Mouse (Mus musculus) gastrocnemius, adult 8-10 months (tissue): ENCODE data around the gene Kif27. TPM values are rescaled to one million over a fixed set of nuclear protein-coding genes. Genes with fewer than 3 reads are reported as not detected.

Source experiments
- DNase-seq, 2 experiments: peaks; one replicate each; pipeline ENCODE4 v3.0.0; 2022; ENCODE audit warnings: low spot score in 2 of 2
- microRNA-seq: library from miRNA; unstranded; fragments of <30 nt; microRNA quantifications from one replicate; pipeline ENCODE4 v1.2.0, GENCODE M21; 2022
- total RNA-seq, 4 experiments: library from RNA; stranded (reverse); gene quantifications; 2 replicates each; pipeline ENCODE4 v1.2.4; 2022

The Kif27 gene
- total RNA-seq, 4 experiments from 2014 or later: 0.05 to 0.15 TPM; not detected in 2

GRCm38 (mm10) chr13:58280528-58280927 is 78.4 kb downstream of the Kif27 start:
- no peak for DNase-seq

GRCm38 (mm10) chr13:58276256-58276655 is 82.7 kb downstream of the Kif27 start:
- DNase-seq: no peak

GRCm38 (mm10) chr13:58275599-58275998 is 83.3 kb downstream of the Kif27 start, which contains the start of gene Gkap1:
Gene Gkap1 (minus strand): TSS chr13:58275699.
- no peak for DNase-seq

- DNase-seq: no peak
These were observed 83.8 kb downstream of the Kif27 start for GRCm38 (mm10) chr13:58275076-58275475.

- peak; percentile 19 to 35 for DNase-seq
These were observed 84.5 kb downstream of the Kif27 start for GRCm38 (mm10) chr13:58274259-58274991.

GRCm38 (mm10) chr13:58273411-58274258 is 85.3 kb downstream of the Kif27 start:
- DNase-seq: no peak

GRCm38 (mm10) chr13:58266864-58267263 is 92.1 kb downstream of the Kif27 start:
- DNase-seq: no peak

GRCm38 (mm10) chr13:58263546-58263945 is 95.4 kb downstream of the Kif27 start:
- no peak for DNase-seq

- DNase-seq: no peak
These were observed 97.2 kb downstream of the Kif27 start for GRCm38 (mm10) chr13:58261674-58262073.

GRCm38 (mm10) chr13:58253268-58253667 is 105.7 kb downstream of the Kif27 start:
- no peak for DNase-seq

- no peak for DNase-seq
These were observed 110.0 kb downstream of the Kif27 start for GRCm38 (mm10) chr13:58248957-58249356.

Small RNAs within 50 kb of the gene (microRNA-seq; reads per million reads assigned to microRNA genes)
- gene Mir6369: not detected
- 79.8 reads per million, percentile 47 among the genes with 10 or more reads in this experiment for gene Mir7-1

Other genes with a start within 250 kb of the Kif27 start
- gene Klhl3, start 245.5 kb downstream of the Kif27 start, total RNA-seq: under 1 TPM; 0.22 to 0.46 (median 0.31) TPM
- 10 to 100 TPM; 27.2 to 39.3 (median 33.8) TPM for gene Hnrnpa0, start 230.6 kb downstream of the Kif27 start, total RNA-seq
- gene Idnk, start 201.5 kb downstream of the Kif27 start, total RNA-seq: 1 to 10 TPM; 7.7 to 9.3 (median 8.3) TPM
- 10 to 100 TPM; 46.2 to 51.9 (median 49.8) TPM for gene Ubqln1, start 143.5 kb downstream of the Kif27 start, total RNA-seq
- 10 to 100 TPM; 25.3 to 30.9 (median 27.2) TPM for gene Gkap1, start 83.4 kb downstream of the Kif27 start, total RNA-seq
- 1 to 10 TPM; 6.3 to 7.7 (median 7.3) TPM for gene 2210016F16Rik, start 26.1 kb upstream of the Kif27 start, total RNA-seq
- gene Rmi1, start 43.1 kb upstream of the Kif27 start, total RNA-seq: 1 to 10 TPM; 5.7 to 7.8 (median 6.4) TPM
- 100 to 1,000 TPM; 203 to 256 (median 231) TPM for gene Hnrnpk, start 44.2 kb upstream of the Kif27 start, total RNA-seq